ENCODE assay signal across 23 mouse cellular contexts in genomic region chr2:153618889-153619288, GRCm38 (mm10).
"Had no signal": no experiment of that assay in that cellular context is flagged by ENCODE, and none has a peak within 500 bp of the region (broad histone marks: within the 10 kb centered on the region; RNA-seq: fewer than 3 reads in every experiment).

No protein-coding gene starts in this region.

- H3K4me3 ChIP-seq: heart, embryonic 10.5 days; heart, embryonic 12.5 days; hindbrain, embryonic 10.5 days; hindbrain, embryonic 12.5 days; intestine, embryonic 15.5 days; layer of hippocampus, adult 2 months; left cerebral cortex, adult 2 months; limb, embryonic 10.5 days; limb, embryonic 12.5 days had no signal

- H3K27me3 ChIP-seq: heart, embryonic 12.5 days; hindbrain, embryonic 12.5 days; intestine, embryonic 15.5 days; limb, embryonic 12.5 days had no signal

- ATAC-seq: hindbrain, embryonic 16.5 days; inflammation-experienced regulatory T-cells, adult 6 months; intestine, embryonic 15.5 days; intestine, postnatal 0 days had no signal

- H3K4me1 ChIP-seq: heart, embryonic 10.5 days; heart, embryonic 12.5 days; hindbrain, embryonic 10.5 days; hindbrain, embryonic 12.5 days; intestine, embryonic 15.5 days; limb, embryonic 10.5 days; limb, embryonic 12.5 days had no signal

- DNase-seq: gastrocnemius, postnatal 14 days; gastrocnemius, postnatal 36 days; heart, adult 18-20 months; heart, postnatal 10 days; heart, postnatal 4 days; kidney, adult 18-20 months; kidney, adult 8-10 months; kidney, postnatal 10 days; kidney, postnatal 25 days; kidney, postnatal 4 days; liver had no signal

- H3K9me3 ChIP-seq: heart, embryonic 10.5 days; heart, embryonic 12.5 days; hindbrain, embryonic 10.5 days; hindbrain, embryonic 12.5 days; intestine, embryonic 15.5 days; limb, embryonic 10.5 days; limb, embryonic 12.5 days had no signal
